Mouse (Mus musculus): ENCODE measurements around the gene Fcrls. TPM values are rescaled to one million over a fixed set of nuclear protein-coding genes. Genes with fewer than 3 reads are reported as not detected.

Gene Fcrls
- polyA plus RNA-seq, 1 experiment = 0.13 TPM

DNA sequence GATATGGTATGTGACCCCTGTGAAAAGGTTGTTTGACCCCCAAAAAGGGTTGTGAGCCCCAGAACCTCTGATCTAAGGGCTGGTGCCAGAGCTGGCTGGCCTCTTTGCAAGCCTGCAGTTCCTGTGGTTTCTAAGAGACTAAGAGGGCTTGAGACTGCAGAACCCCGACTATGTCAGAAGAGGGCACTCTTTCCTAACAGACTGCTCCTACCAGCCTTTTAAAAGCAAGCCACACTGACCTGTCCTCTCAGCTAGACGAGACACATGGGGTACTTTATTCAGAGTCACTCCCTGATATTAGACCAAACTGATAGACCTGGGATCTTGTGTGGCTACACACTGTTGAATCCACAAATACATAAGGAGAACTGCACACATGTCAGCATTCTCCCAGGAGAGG is 19.9 kb downstream of the Fcrls start:
- 0% methylated on average over 2 of the region's 2 CpGs for WGBS
- TF ChIP-seq POLR2A (IDR thresholded peaks at IDR 0.05; ENCODE audit: low read depth, low read length) = no peak
- peak; percentile 24; the same call in 1 of the 2 replicates for TF ChIP-seq CTCF (IDR thresholded peaks at IDR 0.05; ENCODE audit: extremely low read depth, insufficient read length, insufficient replicate concordance, low read depth, low read length)
- H3K4me1 ChIP-seq (ENCODE audit: control insufficient read depth, insufficient read depth, insufficient read length, low read length) = no peaks in the 10 kb centered on the region
- no peaks in the 10 kb centered on the region for H3K36me3 ChIP-seq (ENCODE audit: control insufficient read depth, insufficient read depth, low read length)
- no peaks in the 10 kb centered on the region for H3K27me3 ChIP-seq (ENCODE audit: control insufficient read depth, insufficient read depth, low read length)
- H3K27ac ChIP-seq (ENCODE audit: insufficient read depth, low read depth, low read length) = no peak overlapping the region
- H3K4me3 ChIP-seq (ENCODE audit: low read depth, low read length) = no peak overlapping the region

GRCm38 (mm10) chr3:87240909-87241308 is 22.6 kb downstream of the Fcrls start:
- Histone ChIP-seq H3K36me3 (ENCODE audit: control insufficient read depth, insufficient read depth, low read length) (no peaks in the 10 kb centered on the region), H3K27ac (ENCODE audit: insufficient read depth, low read depth, low read length) (no peak overlapping the region), H3K4me1 (ENCODE audit: control insufficient read depth, insufficient read depth, insufficient read length, low read length) (no peaks in the 10 kb centered on the region), H3K4me3 (ENCODE audit: low read depth, low read length) (no peak overlapping the region), H3K27me3 (ENCODE audit: control insufficient read depth, insufficient read depth, low read length) (no peaks in the 10 kb centered on the region)
- WGBS = 71% methylated on average over 4 of the region's 4 CpGs
- TF ChIP-seq CTCF (IDR thresholded peaks at IDR 0.05; ENCODE audit: extremely low read depth, insufficient read length, insufficient replicate concordance, low read depth, low read length) (no peak), POLR2A (IDR thresholded peaks at IDR 0.05; ENCODE audit: low read depth, low read length) (no peak)

GRCm38 (mm10) chr3:87223636-87224035 is 39.9 kb downstream of the Fcrls start:
- no peak overlapping the region for H3K27ac ChIP-seq (ENCODE audit: insufficient read depth, low read depth, low read length)
- WGBS = 64% methylated on average over 4 of the region's 4 CpGs
- no peaks in the 10 kb centered on the region for H3K27me3 ChIP-seq (ENCODE audit: control insufficient read depth, insufficient read depth, low read length)
- no peaks in the 10 kb centered on the region for H3K36me3 ChIP-seq (ENCODE audit: control insufficient read depth, insufficient read depth, low read length)
- no peak overlapping the region for H3K4me3 ChIP-seq (ENCODE audit: low read depth, low read length)
- no peaks in the 10 kb centered on the region for H3K4me1 ChIP-seq (ENCODE audit: control insufficient read depth, insufficient read depth, insufficient read length, low read length)
- no peak for TF ChIP-seq POLR2A (IDR thresholded peaks at IDR 0.05; ENCODE audit: low read depth, low read length)
- no peak for TF ChIP-seq CTCF (IDR thresholded peaks at IDR 0.05; ENCODE audit: extremely low read depth, insufficient read length, insufficient replicate concordance, low read depth, low read length)

DNA sequence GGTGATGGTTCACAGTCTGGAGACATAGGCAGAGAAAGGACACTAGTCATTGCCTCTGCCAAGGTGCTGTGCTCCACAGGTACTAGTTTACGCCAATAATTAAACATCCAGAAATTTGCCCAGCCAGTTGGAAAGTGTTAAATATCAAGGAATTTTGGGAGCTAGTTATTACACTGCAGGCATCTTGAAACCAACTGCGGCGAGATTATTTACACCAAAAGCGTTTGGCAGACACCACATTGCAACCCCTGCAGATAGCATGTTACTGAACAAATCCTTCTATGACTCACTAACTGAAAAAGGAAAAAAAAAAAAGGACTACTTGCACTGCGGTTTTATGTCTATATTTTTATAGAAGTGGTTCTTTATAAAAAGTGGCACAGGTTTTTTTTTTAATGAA is 41.2 kb downstream of the Fcrls start:
- 81% methylated on average over 5 of the region's 5 CpGs for whole genome bisulfite sequencing
- TF ChIP-seq POLR2A (IDR thresholded peaks at IDR 0.05; ENCODE audit: low read depth, low read length) = no peak
- no peak for TF ChIP-seq CTCF (IDR thresholded peaks at IDR 0.05; ENCODE audit: extremely low read depth, insufficient read length, insufficient replicate concordance, low read depth, low read length)
- Histone ChIP-seq H3K27ac (ENCODE audit: insufficient read depth, low read depth, low read length) (no peak overlapping the region), H3K27me3 (ENCODE audit: control insufficient read depth, insufficient read depth, low read length) (no peaks in the 10 kb centered on the region), H3K4me1 (ENCODE audit: control insufficient read depth, insufficient read depth, insufficient read length, low read length) (no peaks in the 10 kb centered on the region), H3K4me3 (ENCODE audit: low read depth, low read length) (no peak overlapping the region), H3K36me3 (ENCODE audit: control insufficient read depth, insufficient read depth, low read length) (no peaks in the 10 kb centered on the region)

- no peaks in the 10 kb centered on the region for H3K36me3 ChIP-seq (ENCODE audit: control insufficient read depth, insufficient read depth, low read length)
- no peaks in the 10 kb centered on the region for H3K27me3 ChIP-seq (ENCODE audit: control insufficient read depth, insufficient read depth, low read length)
- TF ChIP-seq CTCF (IDR thresholded peaks at IDR 0.05; ENCODE audit: extremely low read depth, insufficient read length, insufficient replicate concordance, low read depth, low read length) = no peak
- no peak for TF ChIP-seq POLR2A (IDR thresholded peaks at IDR 0.05; ENCODE audit: low read depth, low read length)
- no peaks in the 10 kb centered on the region for H3K4me1 ChIP-seq (ENCODE audit: control insufficient read depth, insufficient read depth, insufficient read length, low read length)
- 74% methylated on average over 11 of the region's 11 CpGs for WGBS
- H3K27ac ChIP-seq (ENCODE audit: insufficient read depth, low read depth, low read length) = no peak overlapping the region
- no peak overlapping the region for H3K4me3 ChIP-seq (ENCODE audit: low read depth, low read length)
These were observed 48.4 kb downstream of the Fcrls start for GRCm38 (mm10) chr3:87215176-87215575.

- 83% methylated on average over 19 of the region's 19 CpGs for WGBS
- Histone ChIP-seq H3K27ac (ENCODE audit: insufficient read depth, low read depth, low read length) (no peak overlapping the region), H3K4me1 (ENCODE audit: control insufficient read depth, insufficient read depth, insufficient read length, low read length) (no peaks in the 10 kb centered on the region)
These were observed 49.2 kb downstream of the Fcrls start for GRCm38 (mm10) chr3:87214221-87214864.

GRCm38 (mm10) chr3:87206336-87207075 is 57.0 kb downstream of the Fcrls start:
- WGBS = 67% methylated on average over 5 of the region's 5 CpGs
- TF ChIP-seq CTCF (IDR thresholded peaks at IDR 0.05; ENCODE audit: extremely low read depth, insufficient read length, insufficient replicate concordance, low read depth, low read length) (no peak), POLR2A (IDR thresholded peaks at IDR 0.05; ENCODE audit: low read depth, low read length) (no peak)
- Histone ChIP-seq H3K36me3 (ENCODE audit: control insufficient read depth, insufficient read depth, low read length) (no peaks in the 10 kb centered on the region), H3K27ac (ENCODE audit: insufficient read depth, low read depth, low read length) (no peak overlapping the region), H3K27me3 (ENCODE audit: control insufficient read depth, insufficient read depth, low read length) (no peaks in the 10 kb centered on the region), H3K4me1 (ENCODE audit: control insufficient read depth, insufficient read depth, insufficient read length, low read length) (no peaks in the 10 kb centered on the region), H3K4me3 (ENCODE audit: low read depth, low read length) (no peak overlapping the region)

More at GRCm38 (mm10) chr3:87214221-87214864, 49.2 kb downstream of the Fcrls start:
- Histone ChIP-seq H3K4me3 (ENCODE audit: low read depth, low read length) (no peak overlapping the region), H3K36me3 (ENCODE audit: control insufficient read depth, insufficient read depth, low read length) (no peaks in the 10 kb centered on the region), H3K27me3 (ENCODE audit: control insufficient read depth, insufficient read depth, low read length) (no peaks in the 10 kb centered on the region)
- TF ChIP-seq POLR2A (IDR thresholded peaks at IDR 0.05; ENCODE audit: low read depth, low read length) (no peak), CTCF (IDR thresholded peaks at IDR 0.05; ENCODE audit: extremely low read depth, insufficient read length, insufficient replicate concordance, low read depth, low read length) (no peak)

Other genes with a start within 250 kb of the Fcrls start
- gene Kirrel, start 89.0 kb downstream of the Fcrls start, polyA plus RNA-seq (2012; rRNA removed) = 2.0 and 2.6 TPM in 2 replicates
- 0.11 TPM in 1 of 2 replicates, not detected in the other for gene Cd5l, start 94.1 kb upstream of the Fcrls start, polyA plus RNA-seq (2012; rRNA removed)
- 0.75 and 2.0 TPM in 2 replicates for gene Fcrl1, start 112.6 kb upstream of the Fcrls start, polyA plus RNA-seq (2012; rRNA removed)
- gene Fcrl5, start 172.0 kb upstream of the Fcrls start, polyA plus RNA-seq (2012; rRNA removed) = not detected in 2 replicates

Measured in small intestine, adult 2 months (tissue).